Mouse (Mus musculus): ENCODE results near the gene Sema7a. TPM values are rescaled to one million over a fixed set of nuclear protein-coding genes. Genes with fewer than 3 reads are reported as not detected.

Sema7a gene
- total RNA-seq, 1 experiment = 7.5 TPM

DNA sequence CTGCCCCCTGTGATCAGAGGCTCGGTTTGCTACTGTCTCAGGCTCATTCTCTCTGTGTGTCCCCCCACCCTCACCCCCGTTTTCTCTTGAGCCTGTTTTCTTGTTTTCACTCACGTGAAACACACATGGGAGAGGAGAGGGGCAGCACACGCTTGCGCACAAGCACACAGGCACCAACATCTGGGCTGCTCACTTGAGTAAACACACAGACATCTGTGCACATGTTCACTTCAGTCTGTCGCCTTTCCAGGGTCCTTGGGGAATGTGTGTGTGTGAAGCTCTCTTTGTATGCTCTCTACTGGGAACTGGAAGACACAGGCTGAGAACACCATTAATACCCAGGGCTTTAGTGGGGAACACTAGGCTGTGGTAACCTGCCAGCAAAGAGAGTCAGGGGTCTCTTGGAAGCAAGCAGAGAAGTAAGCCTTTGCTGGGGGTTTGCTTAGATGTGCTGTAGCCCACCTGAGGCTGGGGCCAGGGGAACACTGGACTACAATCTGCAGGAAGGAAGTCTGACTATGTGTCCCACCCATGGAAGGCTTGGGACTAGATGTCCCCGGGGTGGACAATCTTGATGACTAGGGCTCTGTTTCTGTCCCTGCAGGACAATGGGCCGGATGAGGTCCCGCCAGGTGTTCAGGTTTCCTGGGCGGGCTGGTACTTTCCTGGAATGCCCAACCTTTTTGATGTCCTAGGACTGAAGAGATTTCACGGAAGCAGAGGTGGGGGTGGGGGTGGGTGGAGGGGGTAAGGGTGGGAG lies 30.0 kb downstream of the Sema7a start:
- Histone ChIP-seq H3K4me1 (ENCODE audit: control insufficient read depth in 2 of 2, insufficient read depth in 2 of 2, low read length in 2 of 2, poor library complexity in 1 of 2) (peaks cover 2 to 3% of the 10 kb centered on the region in 2 experiments; a peak in 1 of 4 replicates), H3K9me3 (ENCODE audit: control insufficient read depth, insufficient read depth, low read depth, low read length) (no peaks in the 10 kb centered on the region), H3K9ac (ENCODE audit: insufficient read depth, low read depth, low read length, poor library complexity, severe bottlenecking) (no peak overlapping the region), H3K27ac (ENCODE audit: insufficient read depth, low read depth, low read length, poor library complexity, severe bottlenecking) (no peak overlapping the region), H3K4me3 (ENCODE audit: insufficient read depth in 1 of 2, low read depth in 1 of 2, low read length in 2 of 2, poor library complexity in 1 of 2, severe bottlenecking in 1 of 2) (no peak overlapping the region), H3K36me3 (ENCODE audit: control insufficient read depth, insufficient read depth, low read length, poor library complexity, severe bottlenecking) (no peaks in the 10 kb centered on the region)
- no peak for DNase-seq (ENCODE audit: low read depth, low spot score)
- in situ Hi-C loops (cut with MboI; ENCODE audit: low sequenced_read_pairs in 2 of 2, unreplicated experiment in 2 of 2) = no loop called here
- no peak for TF ChIP-seq ZC3H11A (IDR thresholded peaks at IDR 0.05; ENCODE audit: borderline replicate concordance, low read depth, low read length)

DNA sequence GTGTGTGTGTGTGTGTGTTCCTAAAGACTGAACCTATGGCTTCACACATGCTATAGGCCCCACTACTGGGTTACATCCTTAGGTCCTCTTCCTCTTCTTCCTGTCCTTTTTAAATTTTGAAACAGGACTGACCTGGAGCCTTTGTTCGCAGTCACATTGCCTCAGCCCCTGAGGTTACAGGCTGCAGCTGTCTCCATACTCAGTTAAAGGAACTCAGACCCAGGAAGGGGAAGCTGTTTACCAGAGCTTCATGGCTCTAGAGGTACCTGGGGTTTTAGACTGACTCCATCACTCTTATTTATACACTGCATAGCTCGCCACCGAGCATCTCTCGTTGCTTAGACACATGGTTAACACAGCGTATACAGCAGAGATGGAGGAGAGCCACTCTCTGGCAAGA lies 31.5 kb downstream of the Sema7a start:
- Histone ChIP-seq H3K36me3 (ENCODE audit: control insufficient read depth, insufficient read depth, low read length, poor library complexity, severe bottlenecking) (no peaks in the 10 kb centered on the region), H3K9me3 (ENCODE audit: control insufficient read depth, insufficient read depth, low read depth, low read length) (no peaks in the 10 kb centered on the region), H3K9ac (ENCODE audit: insufficient read depth, low read depth, low read length, poor library complexity, severe bottlenecking) (no peak overlapping the region), H3K27ac (ENCODE audit: insufficient read depth, low read depth, low read length, poor library complexity, severe bottlenecking) (no peak overlapping the region), H3K4me1 (ENCODE audit: control insufficient read depth in 2 of 2, insufficient read depth in 2 of 2, low read length in 2 of 2, poor library complexity in 1 of 2) (peaks cover 2 to 3% of the 10 kb centered on the region in 2 experiments; a peak in 1 of 4 replicates), H3K4me3 (ENCODE audit: insufficient read depth in 1 of 2, low read depth in 1 of 2, low read length in 2 of 2, poor library complexity in 1 of 2, severe bottlenecking in 1 of 2) (no peak overlapping the region)
- in situ Hi-C loops (cut with MboI; ENCODE audit: low sequenced_read_pairs in 2 of 2, unreplicated experiment in 2 of 2) = no loop called here
- no peak for DNase-seq (ENCODE audit: low read depth, low spot score)
- TF ChIP-seq ZC3H11A (IDR thresholded peaks at IDR 0.05; ENCODE audit: borderline replicate concordance, low read depth, low read length) (no peak), HCFC1 (IDR thresholded peaks at IDR 0.05; ENCODE audit: borderline replicate concordance, insufficient read depth, low read length) (no peak)

DNA sequence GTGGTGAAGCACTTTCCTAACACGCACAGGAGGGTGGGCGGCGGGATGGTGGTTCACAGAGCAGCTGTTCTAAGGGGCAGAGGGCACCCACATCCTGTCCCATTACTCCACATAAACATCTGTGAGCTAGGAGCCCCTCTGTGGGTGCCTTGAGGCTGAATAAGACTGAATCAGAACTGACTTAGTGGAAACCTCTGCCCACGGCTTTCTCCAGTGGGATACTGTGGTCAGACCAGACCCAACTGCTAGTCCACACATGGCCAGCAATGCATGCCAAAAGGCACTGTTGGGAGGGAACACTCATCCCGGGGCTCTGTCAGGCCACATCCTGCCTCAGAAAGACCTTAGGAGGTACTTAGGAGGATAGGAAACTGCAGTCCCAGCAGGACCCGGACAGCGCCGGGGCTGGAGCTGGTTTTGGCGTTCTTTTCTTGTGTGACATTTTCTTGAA lies 32.3 kb downstream of the Sema7a start:
- DNase-seq (ENCODE audit: low read depth, low spot score) = no peak
- H3K4me3 ChIP-seq (ENCODE audit: insufficient read depth in 1 of 2, low read depth in 1 of 2, low read length in 2 of 2, poor library complexity in 1 of 2, severe bottlenecking in 1 of 2) = no peak overlapping the region
- H3K27ac ChIP-seq (ENCODE audit: insufficient read depth, low read depth, low read length, poor library complexity, severe bottlenecking) = no peak overlapping the region
- TF ChIP-seq CHD2 (IDR thresholded peaks at IDR 0.05; ENCODE audit: low read depth, low read length) = no peak
- no peak for TF ChIP-seq MAFK (IDR thresholded peaks at IDR 0.05; ENCODE audit: insufficient read depth, low read depth, low read length)
- TF ChIP-seq ZC3H11A (IDR thresholded peaks at IDR 0.05; ENCODE audit: borderline replicate concordance, low read depth, low read length) = no peak
- no peak for TF ChIP-seq HCFC1 (IDR thresholded peaks at IDR 0.05; ENCODE audit: borderline replicate concordance, insufficient read depth, low read length)
- TF ChIP-seq ZNF384 (IDR thresholded peaks at IDR 0.05; ENCODE audit: low read depth, low read length) = no peak
- peaks cover under 1 to 3% of the 10 kb centered on the region in 2 experiments; a peak in 1 of 4 replicates for H3K4me1 ChIP-seq (ENCODE audit: control insufficient read depth in 2 of 2, insufficient read depth in 2 of 2, low read length in 2 of 2, poor library complexity in 1 of 2)
- H3K36me3 ChIP-seq (ENCODE audit: control insufficient read depth, insufficient read depth, low read length, poor library complexity, severe bottlenecking) = no peaks in the 10 kb centered on the region
- no peaks in the 10 kb centered on the region for H3K9me3 ChIP-seq (ENCODE audit: control insufficient read depth, insufficient read depth, low read depth, low read length)
- in situ Hi-C loops (cut with MboI; ENCODE audit: low sequenced_read_pairs in 2 of 2, unreplicated experiment in 2 of 2) = no loop called here
- no peak overlapping the region for H3K9ac ChIP-seq (ENCODE audit: insufficient read depth, low read depth, low read length, poor library complexity, severe bottlenecking)

DNA sequence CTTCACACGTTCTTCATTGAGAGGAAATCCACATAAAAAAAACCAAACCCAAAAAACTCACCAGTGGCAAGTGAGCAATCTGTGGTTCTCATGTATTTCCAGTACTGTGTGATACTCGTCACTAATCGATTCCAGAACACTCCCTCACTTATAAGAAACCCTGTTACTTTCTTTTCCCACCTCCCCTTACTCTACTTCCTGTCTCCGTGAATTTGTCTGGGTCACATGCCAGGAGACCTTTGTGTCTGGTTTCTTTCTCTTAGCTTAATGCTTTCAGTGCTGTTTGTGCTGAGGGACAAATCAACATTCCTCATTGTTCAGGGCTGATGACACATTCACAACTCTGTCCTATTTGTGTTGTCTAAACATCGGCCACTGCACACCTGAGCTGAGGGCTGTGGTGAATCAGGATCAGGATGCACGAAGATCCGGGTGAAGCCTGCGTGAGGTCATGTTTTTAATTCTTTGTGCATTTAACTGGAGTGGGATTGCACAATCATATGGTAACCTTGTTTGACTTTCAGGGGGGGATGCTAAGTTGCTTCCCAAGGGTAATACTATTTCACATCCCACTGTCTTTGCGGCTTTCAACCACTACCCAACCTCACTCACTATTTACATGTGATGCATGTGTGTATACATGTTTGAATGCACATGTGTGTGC lies 33.0 kb downstream of the Sema7a start:
- TF ChIP-seq MAFK (IDR thresholded peaks at IDR 0.05; ENCODE audit: insufficient read depth, low read depth, low read length) = no peak
- no peak for TF ChIP-seq ZNF384 (IDR thresholded peaks at IDR 0.05; ENCODE audit: low read depth, low read length)
- no peak for TF ChIP-seq CHD2 (IDR thresholded peaks at IDR 0.05; ENCODE audit: low read depth, low read length)
- TF ChIP-seq HCFC1 (IDR thresholded peaks at IDR 0.05; ENCODE audit: borderline replicate concordance, insufficient read depth, low read length) = no peak
- TF ChIP-seq ZC3H11A (IDR thresholded peaks at IDR 0.05; ENCODE audit: borderline replicate concordance, low read depth, low read length) = no peak
- Histone ChIP-seq H3K4me3 (ENCODE audit: insufficient read depth in 1 of 2, low read depth in 1 of 2, low read length in 2 of 2, poor library complexity in 1 of 2, severe bottlenecking in 1 of 2) (no peak overlapping the region), H3K9me3 (ENCODE audit: control insufficient read depth, insufficient read depth, low read depth, low read length) (no peaks in the 10 kb centered on the region), H3K4me1 (ENCODE audit: control insufficient read depth in 2 of 2, insufficient read depth in 2 of 2, low read length in 2 of 2, poor library complexity in 1 of 2) (0 out of 4 replicates have a peak, but pooled peaks cover 0 to 2% of the 10 kb centered on the region in 2 experiments), H3K9ac (ENCODE audit: insufficient read depth, low read depth, low read length, poor library complexity, severe bottlenecking) (no peak overlapping the region), H3K27ac (ENCODE audit: insufficient read depth, low read depth, low read length, poor library complexity, severe bottlenecking) (no peak overlapping the region), H3K36me3 (ENCODE audit: control insufficient read depth, insufficient read depth, low read length, poor library complexity, severe bottlenecking) (no peaks in the 10 kb centered on the region)
- no peak for DNase-seq (ENCODE audit: low read depth, low spot score)
- in situ Hi-C loops (cut with MboI; ENCODE audit: low sequenced_read_pairs in 2 of 2, unreplicated experiment in 2 of 2) = no loop called here

Data from ES-E14 (cell line).